Mouse (Mus musculus) adrenal gland, postnatal 0 days (tissue): ENCODE measurements around the gene Acvr1b. TPM values are rescaled to one million over a fixed set of nuclear protein-coding genes. Genes with fewer than 3 reads are reported as not detected.

Source experiments
- microRNA-seq: library from miRNA; unstranded; fragments of <30 nt; microRNA quantifications from one replicate; pipeline ENCODE4, GENCODE M21; 2016; ENCODE audit warnings: borderline replicate concordance; ENCODE audit not compliant: insufficient number of aligned reads
- polyA plus RNA-seq: library from polyadenylated mRNA; unstranded; fragments of >200 nt; fragmentation: Nextera tagmentation; extraction: Ambion mirVana; gene quantifications from 2 replicates; pipeline ENCODE4 v1.2.1, GENCODE M21; 2015

Acvr1b gene
- 3.5 and 3.7 TPM in 2 replicates for polyA plus RNA-seq

DNA sequence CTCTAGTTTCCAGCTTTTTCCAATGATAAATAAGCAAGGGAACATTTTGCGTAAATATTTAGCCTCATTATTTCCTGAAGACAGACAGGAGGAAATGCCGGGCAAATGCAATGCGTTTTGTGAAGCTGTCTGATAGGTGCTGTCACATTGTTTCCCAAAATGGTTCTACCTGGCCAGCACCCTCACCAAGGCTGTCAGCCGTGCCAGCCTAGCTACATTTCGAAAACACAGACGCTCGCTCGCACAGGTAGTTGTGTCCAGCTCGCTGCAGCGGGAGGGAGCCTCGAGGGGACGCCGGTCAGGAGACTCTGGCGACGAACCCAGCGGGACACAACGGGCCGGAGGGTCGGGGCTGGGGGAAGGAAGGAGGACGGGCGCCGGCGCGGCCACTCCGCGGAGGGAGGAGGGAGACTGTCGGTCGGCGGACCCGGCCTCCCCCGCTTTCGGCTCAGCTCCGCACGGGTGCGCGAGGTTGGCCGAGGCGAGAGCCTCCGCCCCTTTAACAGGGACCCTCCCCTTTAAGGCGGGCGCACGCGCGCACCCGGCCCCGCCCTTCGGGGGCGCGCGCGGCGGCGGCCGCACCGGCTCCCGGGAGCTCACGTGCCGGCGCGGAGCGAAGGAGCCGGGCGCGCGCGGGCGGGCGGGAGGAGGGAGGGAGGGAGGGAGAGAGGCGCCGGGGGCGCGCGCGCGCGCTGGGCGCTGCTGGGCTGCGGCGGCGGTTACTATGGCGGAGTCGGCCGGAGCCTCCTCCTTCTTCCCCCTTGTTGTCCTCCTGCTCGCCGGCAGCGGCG, at the start of gene Acvr1b:
TSS of gene Acvr1b (plus strand) at position 647 of the 791 bp plus-strand sequence.

DNA sequence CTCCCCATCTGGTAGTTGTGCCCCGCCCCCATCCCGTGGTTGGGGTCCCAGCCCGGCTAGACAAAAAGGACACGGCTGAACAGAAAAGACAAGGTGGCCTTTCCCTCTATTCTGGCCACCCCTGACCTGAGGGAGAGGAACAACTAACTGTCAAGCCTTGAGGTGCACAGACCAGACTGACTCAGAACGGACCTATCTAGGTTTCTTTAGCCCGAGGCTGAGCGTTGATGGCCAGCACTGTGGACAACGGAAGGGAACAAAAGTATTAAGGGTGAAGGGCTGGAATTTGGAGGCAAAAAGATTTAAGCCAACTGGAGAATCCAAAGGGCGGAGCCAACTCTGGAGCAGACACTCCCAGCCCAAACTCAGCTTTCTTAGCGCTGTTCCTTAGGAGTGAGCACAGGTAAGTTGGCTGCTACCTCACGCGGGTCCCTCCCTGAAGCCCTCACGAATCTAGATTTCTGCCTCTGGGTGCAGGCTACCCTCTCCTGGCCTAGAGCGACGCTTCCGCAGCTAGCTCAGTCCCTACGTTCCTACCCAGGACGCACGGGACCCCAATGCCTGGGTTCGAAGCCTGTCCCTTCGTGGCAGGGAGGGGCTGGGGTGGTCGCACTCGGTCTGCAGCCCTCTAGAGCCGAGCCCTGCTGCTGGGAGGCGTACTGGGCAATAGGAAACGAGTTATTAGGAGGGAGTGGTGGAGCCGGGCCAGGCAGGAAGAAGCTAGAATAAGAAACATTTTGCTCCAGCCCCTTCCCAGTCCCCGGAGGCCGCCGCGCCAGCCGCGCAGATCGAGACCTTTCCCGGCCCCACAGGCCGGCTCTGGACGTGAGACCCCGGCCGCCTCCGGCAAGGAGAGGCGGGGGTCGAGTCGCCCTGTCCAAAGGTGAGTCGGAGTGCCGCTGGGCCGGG, 45.4 kb upstream of the Acvr1b start, which contains the start of gene Acvrl1:
TSS of gene Acvrl1 (plus strand) at position 342 of the 909 bp plus-strand sequence.

DNA sequence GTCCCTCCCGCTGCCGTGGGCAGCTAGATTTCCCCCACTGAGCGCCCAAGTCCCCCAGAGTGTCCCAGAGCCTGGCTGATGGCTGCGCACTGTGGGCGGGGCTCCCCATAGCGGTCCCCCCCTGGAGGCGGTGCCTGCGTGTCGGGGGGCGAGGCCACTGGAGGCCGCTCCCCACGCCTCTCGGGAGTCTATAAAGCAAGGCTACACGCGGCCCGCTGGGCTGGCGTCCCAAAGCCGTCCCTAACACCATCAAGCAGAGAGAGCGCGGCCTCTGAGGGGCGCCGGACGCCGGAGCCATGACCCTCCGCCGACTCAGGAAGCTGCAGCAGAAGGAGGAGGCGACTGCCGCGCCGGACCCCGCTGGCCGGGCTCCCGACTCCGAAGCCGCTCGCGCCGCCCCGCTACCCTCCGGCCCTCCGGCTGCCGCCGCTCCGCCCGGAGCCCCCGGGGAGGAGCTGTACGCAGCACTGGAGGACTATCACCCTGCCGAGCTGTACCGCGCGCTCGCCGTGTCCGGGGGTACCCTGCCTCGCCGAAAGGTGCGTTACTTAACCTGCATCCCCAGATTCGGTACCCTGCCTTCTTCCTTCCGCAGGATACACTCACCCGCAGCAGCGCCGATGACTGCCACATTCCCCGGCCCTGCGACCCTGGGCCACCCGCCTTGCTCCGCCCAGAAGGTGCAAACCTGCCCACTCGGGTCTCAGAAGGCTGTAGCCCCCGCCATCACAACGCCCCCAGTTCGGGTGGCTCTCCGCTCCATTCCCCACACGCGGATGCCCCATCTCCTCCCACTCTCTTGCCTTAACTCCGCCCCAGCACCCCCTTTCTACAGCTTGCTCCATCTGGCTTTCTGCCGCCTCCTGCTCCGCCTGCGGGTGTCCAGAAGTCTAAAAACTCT, 50.4 kb downstream of the Acvr1b start, which contains the start of gene Grasp:
TSS of gene Grasp (plus strand) at position 183 of the 901 bp plus-strand sequence.

DNA sequence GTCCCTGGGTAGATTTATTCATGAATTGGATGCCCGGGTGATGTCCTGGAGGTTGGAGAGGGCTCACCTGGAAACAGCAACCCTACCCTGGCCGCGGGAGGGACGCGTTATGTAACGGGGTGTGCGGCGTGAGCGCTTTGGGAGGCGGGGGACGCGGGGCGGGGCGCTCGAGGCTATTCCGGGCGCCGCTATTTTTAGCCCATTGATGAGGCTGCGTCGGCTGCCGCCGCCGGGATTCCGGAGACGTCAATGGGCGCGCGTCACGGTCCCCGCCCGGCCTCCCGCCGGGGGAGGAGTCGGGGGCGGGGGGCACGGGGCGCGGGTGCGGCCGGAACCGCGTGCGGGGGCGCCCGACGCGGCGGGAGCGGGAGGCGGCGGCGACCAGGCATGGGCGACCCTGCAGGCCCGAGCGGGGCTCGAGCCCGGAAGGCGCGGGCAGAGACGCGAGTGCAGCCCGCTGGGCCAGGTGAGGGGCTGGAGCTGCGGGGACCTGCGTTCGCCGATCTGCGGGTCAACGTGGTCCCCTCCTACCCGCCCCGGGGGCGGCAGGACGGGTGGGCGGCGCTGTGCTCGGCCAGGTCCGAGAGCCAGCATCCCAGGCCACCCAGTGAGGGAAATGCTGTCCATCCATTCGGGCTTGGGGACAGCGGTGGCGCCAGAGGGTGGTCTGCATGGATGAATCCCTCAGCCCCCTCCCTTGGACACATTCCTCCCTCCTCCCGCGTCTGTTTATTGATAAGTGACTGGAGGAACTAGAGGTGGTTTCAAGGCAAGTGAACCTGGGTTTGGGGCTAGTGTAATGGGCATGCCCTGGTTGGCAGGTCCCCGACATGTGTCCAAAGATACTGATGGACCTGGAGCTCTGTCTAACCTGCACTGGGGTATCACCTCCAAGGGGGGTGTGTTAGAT, 80.3 kb downstream of the Acvr1b start, which contains the start of gene Nr4a1:
TSS of gene Nr4a1 (plus strand) at position 384 of the 910 bp plus-strand sequence.

Small RNA genes within 50 kb of the gene (microRNA-seq; reads per million reads assigned to microRNA genes)
- gene Mir6962, result not detected

Other genes starting within 250 kb of the Acvr1b start
- 0.17 TPM in 1 of 2 replicates, not detected in the other for gene Gm47841, start 126.7 kb upstream of the Acvr1b start, polyA plus RNA-seq
- 0.20 and 0.39 TPM in 2 replicates for gene Fignl2, start 95.5 kb upstream of the Acvr1b start, polyA plus RNA-seq
- gene Ankrd33, start 58.3 kb upstream of the Acvr1b start, polyA plus RNA-seq, result 0.12 TPM in 1 of 2 replicates, not detected in the other
- gene Acvrl1, start 45.5 kb upstream of the Acvr1b start, polyA plus RNA-seq, result 12.3 and 14.4 TPM in 2 replicates
- gene Grasp, start 50.1 kb downstream of the Acvr1b start, polyA plus RNA-seq, result 8.4 and 9.1 TPM in 2 replicates
- 15.7 and 19.6 TPM in 2 replicates for gene Nr4a1, start 80.2 kb downstream of the Acvr1b start, polyA plus RNA-seq
- 78.4 and 85.0 TPM in 2 replicates for gene Atg101, start 110.2 kb downstream of the Acvr1b start, polyA plus RNA-seq
- gene 6030408B16Rik, start 119.1 kb downstream of the Acvr1b start, polyA plus RNA-seq, result 7.3 and 18.0 TPM in 2 replicates
- 0.51 and 0.54 TPM in 2 replicates for gene Krt80, start 196.1 kb downstream of the Acvr1b start, polyA plus RNA-seq
- 16.2 and 18.6 TPM in 2 replicates for gene Krt7, start 237.0 kb downstream of the Acvr1b start, polyA plus RNA-seq